Mouse (Mus musculus): ENCODE measurements at regions not wholly inside any gene's neighbourhood (a gene's known extent, or its start where the extent isn't known, plus 50 kb on each side); places are given as distances from the start of the nearest gene placed in this dataset.

DNA sequence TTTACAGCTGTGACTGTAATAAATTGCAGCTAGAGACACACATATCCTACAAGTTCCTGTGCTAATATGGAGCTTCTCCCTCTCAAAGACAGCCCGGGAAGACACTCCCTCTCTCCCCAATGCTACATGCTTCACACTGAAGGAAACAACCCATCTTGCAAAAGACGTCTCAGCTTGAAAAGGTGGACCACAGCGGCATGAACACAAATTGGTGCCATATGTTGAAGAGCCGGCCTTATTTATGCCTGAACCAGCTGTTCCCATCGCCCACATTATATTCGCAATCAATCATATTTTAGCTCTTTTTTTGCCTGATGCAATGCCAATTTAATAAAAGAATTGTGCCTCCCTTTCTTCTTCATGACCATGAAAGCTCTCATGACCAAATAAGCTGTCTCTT lies 135.8 kb upstream of the Mast4 start:
- DNase-seq: no peak

- DNase-seq: no peak
Observed at GRCm38 (mm10) chr13:103460499-103460898, 126.2 kb upstream of the Mast4 start.

- no peak for DNase-seq
Observed at GRCm38 (mm10) chr13:103459486-103460147, 125.3 kb upstream of the Mast4 start.

DNA sequence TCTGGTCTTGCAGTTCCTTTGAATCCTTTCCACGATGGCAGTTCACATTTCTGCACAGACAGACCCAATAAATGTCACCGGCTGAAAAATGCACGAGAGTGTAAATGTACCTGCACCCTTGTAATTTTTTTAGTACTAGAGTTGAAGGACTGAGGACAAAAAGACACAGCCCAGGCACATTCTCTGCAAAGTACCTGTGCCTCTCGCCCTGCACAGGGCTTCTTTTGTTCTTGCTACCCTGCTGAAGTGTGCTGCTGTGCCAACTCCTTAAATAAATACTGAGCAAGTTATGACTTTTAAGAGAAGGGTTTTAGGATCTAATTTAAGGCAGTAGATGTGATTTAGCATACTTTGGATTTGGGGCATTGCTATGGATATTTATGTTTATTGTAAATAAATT lies 118.5 kb upstream of the Mast4 start:
- no peak for DNase-seq

DNA sequence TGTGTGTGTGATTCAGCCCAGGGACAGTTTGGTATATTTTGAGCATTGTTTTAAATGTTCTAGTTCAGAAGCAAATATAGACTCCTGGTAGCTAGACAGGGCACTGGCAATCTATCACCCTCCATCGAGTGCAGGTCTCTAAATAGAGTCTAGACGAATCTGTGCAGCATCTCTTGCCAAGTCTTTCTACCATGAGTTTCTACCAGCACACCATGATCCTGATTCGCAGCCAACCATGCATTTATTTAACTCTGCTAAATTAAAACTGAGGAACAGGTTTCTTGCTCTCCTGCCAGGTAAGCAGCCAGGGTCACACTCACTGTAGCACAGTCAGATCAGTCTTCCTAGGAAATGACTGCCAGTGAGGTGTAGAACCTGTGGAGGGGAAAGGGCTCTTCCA lies 96.3 kb upstream of the Mast4 start:
- no peak for DNase-seq

DNA sequence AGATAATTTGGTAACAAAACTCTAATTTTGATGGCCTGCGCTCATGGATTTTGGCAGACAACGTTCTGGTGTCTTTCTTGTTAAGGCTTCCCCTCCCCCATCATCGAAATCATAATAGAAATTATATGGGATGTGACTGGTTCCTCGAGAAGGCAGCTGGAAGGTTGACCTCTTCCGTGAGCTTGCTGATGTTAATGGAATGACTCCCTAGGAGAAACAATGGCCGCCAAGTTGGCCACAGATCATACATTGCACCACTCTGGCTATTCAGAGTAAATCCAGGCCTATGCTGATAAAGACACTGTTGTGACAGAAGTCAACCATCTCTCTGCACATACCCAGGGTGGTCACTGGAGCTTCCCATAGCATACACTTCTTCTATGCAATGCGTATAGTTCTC lies 89.7 kb upstream of the Mast4 start:
- DNase-seq: no peak

DNA sequence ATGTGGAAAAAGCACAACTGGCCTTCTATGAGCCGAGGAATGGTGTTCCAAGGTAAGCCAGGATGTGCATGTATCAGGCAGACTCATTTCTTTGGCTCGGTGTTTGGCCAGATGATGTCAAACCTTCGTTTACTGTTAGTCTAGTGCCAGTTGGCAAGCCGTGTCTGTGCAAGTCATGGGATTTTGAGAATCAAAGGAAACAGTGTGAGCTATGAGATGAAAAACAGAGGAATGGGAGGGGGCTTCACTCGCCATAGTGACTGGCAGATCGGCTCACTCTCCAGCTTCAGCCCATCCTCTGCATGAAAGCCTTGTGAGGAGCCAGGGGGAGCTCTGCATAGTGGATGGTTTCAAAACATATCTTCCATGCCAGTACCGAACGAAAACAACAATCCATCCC lies 89.1 kb upstream of the Mast4 start:
- no peak for DNase-seq

- no peak for DNase-seq
Observed at GRCm38 (mm10) chr13:103422997-103423396, 88.7 kb upstream of the Mast4 start.

- DNase-seq: no peak
Observed at GRCm38 (mm10) chr13:103419146-103419545, 84.8 kb upstream of the Mast4 start.

GRCm38 (mm10) chr13:103417256-103417655 lies 83.0 kb upstream of the Mast4 start:
- DNase-seq: no peak

DNA sequence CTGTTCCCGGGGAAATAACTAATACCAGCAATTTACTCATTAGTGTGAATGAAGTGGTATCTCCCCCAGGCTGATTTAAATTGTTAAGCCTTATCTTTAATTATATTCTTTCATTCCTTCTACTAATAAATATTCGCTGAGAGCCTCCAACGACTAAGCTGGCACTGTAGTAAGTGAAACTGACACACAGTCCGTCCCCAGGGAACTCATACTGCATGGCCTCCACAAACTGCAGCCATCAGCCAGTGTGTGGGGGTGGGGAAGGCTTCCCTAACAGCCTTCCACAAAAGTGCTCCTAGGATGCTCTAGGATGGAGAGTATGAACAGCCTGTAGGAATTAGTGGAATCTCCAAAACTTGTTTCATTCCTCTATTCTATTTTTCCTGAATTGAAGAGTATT lies 81.0 kb upstream of the Mast4 start:
- DNase-seq: no peak

DNA sequence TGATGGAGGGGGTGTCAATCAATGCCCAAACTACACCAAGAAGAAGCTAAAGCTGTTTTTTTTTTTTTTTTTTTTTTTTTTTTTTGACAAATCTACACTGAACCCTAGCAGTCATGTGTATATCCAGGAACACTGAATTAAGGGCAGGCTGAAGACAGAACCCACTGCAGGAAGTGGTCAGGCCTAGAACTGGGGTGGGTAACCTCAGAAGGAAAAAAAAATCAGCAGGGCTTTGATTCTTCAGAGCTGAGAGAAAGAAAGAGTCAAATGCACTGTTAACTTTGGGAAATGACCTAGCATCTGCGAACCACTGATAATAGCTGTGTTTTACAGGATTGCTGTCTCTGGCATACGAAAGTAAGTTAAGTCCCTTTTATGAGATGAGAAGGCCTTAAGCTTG lies 78.3 kb upstream of the Mast4 start:
- DNase-seq: no peak

DNA sequence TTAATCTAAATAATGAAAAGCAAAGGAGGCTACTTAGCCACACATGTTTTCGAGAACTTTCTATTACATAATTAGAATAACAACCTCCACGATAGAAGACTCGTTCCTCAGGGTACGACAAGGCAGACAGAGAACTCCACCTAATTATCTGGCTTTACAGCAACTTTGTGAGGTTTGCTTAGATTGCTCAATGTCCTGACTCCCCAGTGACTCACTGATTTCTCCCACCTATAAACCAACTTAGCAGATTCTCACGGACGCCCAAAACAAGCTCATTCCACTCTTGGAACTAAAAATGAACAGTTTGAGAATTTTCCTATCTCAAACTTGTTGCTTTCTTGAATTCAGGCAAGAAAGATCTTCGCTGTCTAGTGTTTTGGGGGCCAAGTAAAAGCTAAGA lies 75.0 kb upstream of the Mast4 start:
- peak; percentile 16 for DNase-seq

DNA sequence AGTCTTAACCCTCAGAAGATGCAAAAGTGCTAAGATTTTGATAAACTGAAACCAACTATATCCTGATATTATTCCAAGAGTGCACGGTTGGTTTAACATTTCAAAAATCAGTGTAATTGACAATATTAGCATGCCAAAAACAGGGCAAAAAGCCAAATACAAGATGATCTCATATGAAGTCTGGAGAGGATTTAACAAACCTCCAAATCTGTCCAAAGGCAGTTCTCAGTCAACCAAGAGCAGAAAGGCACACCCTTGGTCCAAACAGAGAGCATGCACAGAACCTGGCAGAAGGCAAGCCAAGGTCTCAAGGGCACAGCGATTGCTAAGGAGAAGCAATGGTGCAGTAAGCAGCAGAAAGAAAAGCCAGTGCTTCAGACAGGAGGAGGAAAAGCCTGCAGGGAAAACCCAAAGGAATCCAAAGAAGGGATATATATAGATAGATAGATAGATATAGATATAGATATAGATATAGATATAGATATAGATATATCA lies 62.3 kb upstream of the Mast4 start:
- DNase-seq: peak; percentile 41

DNA sequence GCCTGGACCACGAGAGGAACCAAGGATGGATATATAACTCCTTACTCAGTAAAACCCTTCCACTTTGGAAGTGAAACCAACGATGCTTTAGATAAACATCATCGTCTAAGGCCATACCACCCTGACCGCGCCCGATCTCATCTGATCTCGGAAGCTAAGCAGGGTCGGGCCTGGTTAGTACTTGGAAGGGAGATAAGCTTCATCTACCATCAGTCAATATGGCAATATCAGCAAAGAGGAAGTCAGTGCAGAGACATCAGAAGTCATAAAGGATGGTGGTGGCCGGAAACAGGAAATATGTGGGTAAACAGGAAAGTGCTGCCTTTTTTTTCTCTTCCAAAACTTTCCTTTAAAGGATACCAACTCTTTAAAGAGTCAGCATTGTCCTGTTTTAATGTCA lies 61.8 kb upstream of the Mast4 start:
- DNase-seq: no peak

DNA sequence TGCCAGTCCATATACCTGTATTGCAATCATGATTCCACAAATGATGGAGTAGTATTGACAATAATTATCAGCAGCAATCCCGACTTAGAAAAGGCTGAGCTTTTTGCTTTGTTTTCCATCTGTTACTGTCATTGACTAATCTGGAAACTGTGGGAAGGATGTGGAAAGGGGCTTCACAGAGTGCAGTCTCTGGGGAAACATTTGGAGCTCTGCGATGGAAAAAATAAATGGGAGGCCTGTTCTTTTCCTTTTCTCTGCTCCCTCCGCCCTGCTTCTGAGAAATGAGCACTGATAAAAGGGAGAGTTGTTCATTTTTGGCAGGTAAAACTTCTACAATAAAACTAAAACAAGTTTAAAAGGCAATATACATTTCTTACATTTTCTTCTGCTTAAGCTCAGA lies 58.3 kb upstream of the Mast4 start:
- no peak for DNase-seq

- DNase-seq: peak; percentile 58
Observed at GRCm38 (mm10) chr13:103391396-103391795, 57.1 kb upstream of the Mast4 start.

DNA sequence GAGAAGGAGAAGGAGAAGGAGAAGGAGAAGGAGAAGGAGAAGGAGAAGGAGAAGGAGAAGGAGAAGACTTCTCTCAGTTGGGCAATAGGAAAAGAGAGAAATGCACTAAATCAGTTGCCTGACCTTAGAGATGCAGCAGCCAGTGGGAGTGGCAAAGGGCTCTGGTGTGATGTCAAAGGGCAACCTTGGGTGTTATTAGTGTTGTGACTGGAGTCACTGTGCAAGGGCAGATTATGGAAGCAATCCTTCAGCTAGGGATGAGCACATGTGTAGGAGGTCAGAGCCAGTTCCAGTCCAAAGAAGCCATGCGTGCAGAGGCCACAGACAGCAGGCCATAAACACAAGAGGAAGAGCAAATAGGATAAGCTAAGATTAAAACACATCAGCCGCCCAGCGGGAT lies 56.7 kb upstream of the Mast4 start:
- peak; percentile 66 for DNase-seq

DNA sequence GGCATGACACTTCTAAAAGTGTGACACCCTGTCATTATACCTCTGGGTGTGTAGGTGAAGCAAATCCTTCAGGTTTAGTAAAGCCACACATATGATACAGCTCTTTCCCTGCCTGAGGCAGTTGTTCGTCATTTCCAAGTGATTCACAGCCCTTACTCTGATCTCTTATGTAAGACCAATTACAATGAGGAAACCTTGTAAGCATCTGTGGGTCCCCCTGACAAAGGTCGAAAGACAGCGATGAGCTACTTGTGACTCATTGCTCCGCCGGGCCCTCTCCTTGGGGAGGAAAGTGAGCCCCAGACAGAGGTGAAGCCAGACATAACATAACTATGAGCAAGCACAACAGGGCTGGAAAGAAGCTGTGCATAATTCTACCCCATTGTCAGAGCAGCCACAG lies 52.7 kb upstream of the Mast4 start:
- peak; percentile 85 for DNase-seq
